Mouse (Mus musculus) kidney, embryonic 14.5 days (tissue): ENCODE measurements around the gene 1810049J17Rik. TPM values are rescaled to one million over a fixed set of nuclear protein-coding genes. Genes with fewer than 3 reads are reported as not detected.

Experiments
- ATAC-seq: fragments of 200-750 bp; cut with Nextera tagmentation; 2 replicates; pipeline ENCODE4 v1.8.0; 2017; ENCODE audit warnings: moderate number of reproducible peaks, mild to moderate bottlenecking, moderate TSS enrichment, moderate library complexity; ENCODE audit not compliant: low FRiP score, low TSS enrichment
- H3K27ac ChIP-seq: fragments of 300-500 bp; sonication (generic); 2 replicates; pipeline ENCODE4 v1.5.1; 2014; ENCODE audit warnings: low read depth, mild to moderate bottlenecking, low read length, moderate library complexity, mixed read lengths
- H3K27me3 ChIP-seq: fragments of 300-500 bp; sonication (generic); 2 replicates; pipeline ENCODE4 v1.6.1; 2014; ENCODE audit warnings: mild to moderate bottlenecking, low read length; ENCODE audit not compliant: control insufficient read depth, insufficient read depth
- H3K36me3 ChIP-seq: fragments of 300-500 bp; sonication (generic); 2 replicates; pipeline ENCODE4 v1.6.1; 2014; ENCODE audit warnings: low read length, mixed read lengths; ENCODE audit not compliant: control insufficient read depth, insufficient read depth
- H3K4me1 ChIP-seq: fragments of 300-500 bp; sonication (generic); 2 replicates; pipeline ENCODE4 v1.6.1; 2014; ENCODE audit warnings: low read length, mixed read lengths; ENCODE audit not compliant: control insufficient read depth, insufficient read depth
- H3K4me2 ChIP-seq: fragments of 300-500 bp; sonication (generic); replicated peaks from 2 replicates; pipeline ENCODE4 v1.6.1; 2014; ENCODE audit warnings: low read depth, mild to moderate bottlenecking, low read length
- H3K4me3 ChIP-seq: fragments of 300-500 bp; sonication (generic); 2 replicates; pipeline ENCODE4 v1.5.1; 2014; ENCODE audit warnings: mild to moderate bottlenecking, low read length
- H3K9ac ChIP-seq: fragments of 300-500 bp; sonication (generic); 2 replicates; pipeline ENCODE4 v1.6.1; 2014; ENCODE audit warnings: low read depth, mild to moderate bottlenecking, low read length, moderate library complexity
- H3K9me3 ChIP-seq: fragments of 300-500 bp; sonication (generic); 2 replicates; pipeline ENCODE4 v1.6.1; 2016; ENCODE audit warnings: low read length; ENCODE audit not compliant: control insufficient read depth
- WGBS: fragments of 180-500 bp; shearing (Covaris S2); extraction: QIAGEN DNeasy Blood & Tissue Kit; methylation state at CpG from one replicate; pipeline ENCODE4 v1.1.7; 2014; 5-methylcytosine and 5-hydroxymethylcytosine counted together
- polyA plus RNA-seq: library from polyadenylated mRNA; unstranded; fragments of >200 nt; fragmentation: Nextera tagmentation; extraction: Ambion mirVana; gene quantifications from 2 replicates; pipeline ENCODE4 v1.2.1, GENCODE M21; 2014

The 1810049J17Rik gene
- polyA plus RNA-seq, 1 experiment from 2014 or later = 1.9 TPM

DNA sequence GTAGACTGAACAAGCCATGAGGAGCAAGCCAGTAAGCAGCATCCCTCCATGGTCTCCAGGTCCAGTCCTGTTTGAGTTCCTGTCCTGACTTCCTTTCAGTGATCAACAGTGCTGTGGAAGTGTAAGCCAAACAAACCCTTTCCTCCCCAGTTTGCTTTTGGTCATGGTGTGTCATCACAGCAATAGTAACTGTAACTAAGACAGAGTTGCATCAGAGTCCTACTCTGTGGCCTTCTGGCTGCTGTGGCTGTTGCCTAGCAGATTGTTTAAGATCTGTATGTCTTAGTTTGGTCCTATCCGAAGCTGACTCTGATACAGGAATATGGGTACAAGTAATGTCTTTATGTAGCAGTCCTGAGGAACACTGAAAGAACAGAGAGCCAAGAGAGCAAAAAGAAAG lies 41.9 kb downstream of the 1810049J17Rik start:
- Histone ChIP-seq H3K4me2 (no peak overlapping the region), H3K9ac (no peak overlapping the region), H3K27me3 (no peaks in the 10 kb centered on the region), H3K9me3 (no peaks in the 10 kb centered on the region), H3K4me3 (no peak overlapping the region), H3K27ac (no peak overlapping the region), H3K4me1 (no peaks in the 10 kb centered on the region), H3K36me3 (no peaks in the 10 kb centered on the region)
- no peak for ATAC-seq
- 100% methylated on average over 1 of the region's 1 CpGs for WGBS

DNA sequence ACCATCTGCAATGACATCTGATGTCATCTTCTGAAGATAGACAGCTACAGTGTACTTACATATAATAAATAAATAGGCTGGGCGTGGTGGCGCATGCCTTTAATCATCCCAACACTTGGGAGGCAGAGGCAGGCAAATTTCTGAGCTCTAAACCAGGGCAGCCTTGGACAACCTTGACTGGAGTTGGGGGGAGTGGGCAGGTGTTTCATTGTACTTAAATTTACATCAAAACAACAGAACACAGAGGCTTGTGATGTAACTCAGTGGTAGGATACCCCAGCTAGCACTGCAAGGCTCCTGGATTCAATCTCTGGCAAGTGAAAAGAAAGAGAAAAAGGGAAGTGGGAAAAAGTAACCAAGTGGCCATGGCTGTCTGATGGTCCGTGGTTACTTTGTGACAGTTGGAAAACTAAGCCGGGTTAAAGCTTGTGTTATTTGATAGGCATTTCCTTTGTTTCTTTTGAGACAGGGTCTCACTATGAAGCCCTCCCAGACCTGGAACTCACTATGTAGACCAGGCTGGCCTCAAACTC lies 46.5 kb downstream of the 1810049J17Rik start:
- Histone ChIP-seq H3K36me3 (peaks cover 8% of the 10 kb centered on the region; the same call in 1 of the 2 replicates), H3K9me3 (no peaks in the 10 kb centered on the region), H3K27ac (no peak overlapping the region), H3K4me3 (no peak overlapping the region), H3K9ac (no peak overlapping the region), H3K4me1 (no peaks in the 10 kb centered on the region), H3K27me3 (no peaks in the 10 kb centered on the region), H3K4me2 (no peak overlapping the region)
- WGBS = 77% methylated on average over 4 of the region's 4 CpGs
- ATAC-seq = no peak

- no peak overlapping the region for H3K9ac ChIP-seq
- H3K27me3 ChIP-seq = no peaks in the 10 kb centered on the region
- no peak overlapping the region for H3K4me2 ChIP-seq
- no peak overlapping the region for H3K4me3 ChIP-seq
- no peak overlapping the region for H3K27ac ChIP-seq
- H3K36me3 ChIP-seq = peaks cover 17% of the 10 kb centered on the region
- ATAC-seq = no peak
- WGBS = 63% methylated on average over 4 of the region's 4 CpGs
- H3K4me1 ChIP-seq = no peaks in the 10 kb centered on the region
- no peaks in the 10 kb centered on the region for H3K9me3 ChIP-seq
These were observed 47.5 kb downstream of the 1810049J17Rik start for GRCm38 (mm10) chr15:12274053-12274769.

GRCm38 (mm10) chr15:12273325-12274052 lies 48.2 kb downstream of the 1810049J17Rik start:
- ATAC-seq = no peak
- peaks cover 25% of the 10 kb centered on the region for H3K36me3 ChIP-seq
- no peak overlapping the region for H3K9ac ChIP-seq
- H3K27ac ChIP-seq = no peak overlapping the region
- no peaks in the 10 kb centered on the region for H3K4me1 ChIP-seq
- H3K9me3 ChIP-seq = no peaks in the 10 kb centered on the region
- H3K27me3 ChIP-seq = no peaks in the 10 kb centered on the region
- 84% methylated on average over 12 of the region's 12 CpGs for WGBS
- H3K4me2 ChIP-seq = no peak overlapping the region
- no peak overlapping the region for H3K4me3 ChIP-seq

Other genes starting within 250 kb of the 1810049J17Rik start
- gene Zfr, start 204.1 kb downstream of the 1810049J17Rik start, polyA plus RNA-seq = 83.8 and 154 TPM in 2 replicates
- gene Mtmr12, start 116.9 kb downstream of the 1810049J17Rik start, polyA plus RNA-seq = 10.6 and 25.4 TPM in 2 replicates
- gene Golph3, start 449 bp downstream of the 1810049J17Rik start, polyA plus RNA-seq = 78.7 and 116 TPM in 2 replicates